Mouse (Mus musculus) retina, postnatal 7 days (tissue): ENCODE measurements around the gene Mettl7a1.
A peak's percentile ranks its signal among the peaks of the same experiment; 100 is the strongest.
"Not testable (repeated sequence)": the region's sequence is repeated elsewhere in the genome, so short reads cannot be mapped to it uniquely, and the experiment has no call there.

Source experiments
- DNase-seq: peaks from one replicate; pipeline ENCODE4 v3.0.0-alpha.2; 2012; ENCODE audit warnings: low read depth, low spot score

The Mettl7a1 gene

GRCm38 (mm10) chr15:100341314-100341980 lies 37.5 kb downstream of the Mettl7a1 start:
- DNase-seq: not testable (repeated sequence)

DNA sequence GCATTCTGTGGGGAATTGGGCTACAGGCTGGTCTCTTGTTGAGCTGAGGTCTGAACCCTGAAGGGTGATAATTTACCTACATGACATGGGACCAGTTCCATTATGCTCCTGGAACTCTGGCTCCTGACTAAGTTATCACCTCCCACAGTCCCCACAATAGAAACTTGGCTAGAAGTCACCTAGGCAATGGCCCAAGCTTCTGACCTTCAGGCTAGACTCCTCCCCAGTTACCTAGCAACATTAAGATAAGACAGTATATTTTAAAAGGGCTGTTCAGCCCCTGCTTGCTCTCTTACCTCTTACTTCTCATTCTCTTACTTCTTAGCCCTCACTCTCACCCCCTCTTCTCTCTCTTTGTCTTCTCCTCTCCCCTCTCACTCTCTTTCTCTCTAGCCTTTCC lies 41.5 kb downstream of the Mettl7a1 start:
- no peak for DNase-seq

DNA sequence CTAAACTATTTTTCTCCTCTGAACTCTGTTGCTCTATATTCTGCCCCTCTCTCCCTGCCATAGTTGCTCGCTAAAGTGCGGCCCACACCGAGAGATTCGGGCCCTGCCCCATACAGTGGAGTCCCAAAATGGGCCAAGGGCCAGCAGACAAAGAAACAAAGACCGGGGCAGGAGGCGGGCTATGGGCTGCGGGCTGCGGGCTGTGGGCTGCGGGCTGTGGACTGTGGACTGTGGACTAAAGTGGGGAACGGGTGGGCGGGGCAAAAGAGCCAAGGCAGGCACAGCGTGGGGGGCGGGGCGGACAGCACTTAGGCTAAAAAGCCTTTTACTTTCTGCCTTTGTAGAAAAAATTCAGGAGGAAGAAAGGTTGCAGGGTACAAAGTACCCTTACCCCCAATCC lies 42.8 kb downstream of the Mettl7a1 start:
- no peak for DNase-seq

GRCm38 (mm10) chr15:100349496-100349895 lies 45.6 kb downstream of the Mettl7a1 start:
- DNase-seq: no peak

- DNase-seq: no peak
Measured at GRCm38 (mm10) chr15:100351501-100352060, 47.6 kb downstream of the Mettl7a1 start.

DNA sequence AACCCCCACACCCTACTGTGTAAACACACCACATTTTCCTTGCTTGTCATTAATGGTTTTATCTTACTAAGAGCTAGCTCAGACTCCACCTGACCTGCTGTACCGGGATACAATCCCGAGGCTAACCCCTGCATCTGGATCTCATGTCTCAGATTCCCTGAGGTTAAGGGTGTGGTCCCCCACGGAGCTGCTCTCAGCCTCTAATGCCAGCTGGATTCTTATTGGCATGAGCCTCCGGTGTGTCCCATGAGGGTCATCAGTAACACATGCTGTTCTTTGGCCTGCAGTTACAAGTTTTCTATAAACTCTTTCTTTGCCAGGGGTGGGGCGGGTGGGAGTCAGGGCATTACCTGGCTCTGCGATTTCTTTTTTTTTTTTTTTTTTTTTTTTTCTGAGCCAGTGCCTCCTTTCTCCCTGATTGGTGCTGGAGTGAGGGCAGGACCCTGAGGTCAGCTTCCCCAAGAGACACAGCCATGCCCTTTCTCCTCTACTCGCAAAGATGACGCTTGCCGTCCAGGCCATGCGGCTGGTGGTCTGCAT lies 48.8 kb downstream of the Mettl7a1 start, which contains the start of the genes Methig1 and Mettl7a2:
Methig1 (plus strand) TSS at position 439 of the 540 bp plus-strand sequence.
Mettl7a2 (plus strand) TSS at position 490 of the 540 bp plus-strand sequence.
- no peak for DNase-seq

- not testable (repeated sequence) for DNase-seq
Measured at GRCm38 (mm10) chr15:100353399-100353798, 49.5 kb downstream of the Mettl7a1 start.

GRCm38 (mm10) chr15:100355876-100356275 lies 51.9 kb downstream of the Mettl7a1 start:
- no peak for DNase-seq

- DNase-seq: no peak
Measured at GRCm38 (mm10) chr15:100364242-100364641, 60.3 kb downstream of the Mettl7a1 start, which contains the start of gene Higd1c. TSS of gene Higd1c (plus strand) at chr15:100364542.

GRCm38 (mm10) chr15:100365967-100366366 lies 62.0 kb downstream of the Mettl7a1 start:
- not testable (repeated sequence) for DNase-seq

GRCm38 (mm10) chr15:100367119-100367518 lies 63.2 kb downstream of the Mettl7a1 start:
- DNase-seq: no peak

GRCm38 (mm10) chr15:100375066-100375465 lies 71.1 kb downstream of the Mettl7a1 start:
- peak; percentile 45 for DNase-seq

DNA sequence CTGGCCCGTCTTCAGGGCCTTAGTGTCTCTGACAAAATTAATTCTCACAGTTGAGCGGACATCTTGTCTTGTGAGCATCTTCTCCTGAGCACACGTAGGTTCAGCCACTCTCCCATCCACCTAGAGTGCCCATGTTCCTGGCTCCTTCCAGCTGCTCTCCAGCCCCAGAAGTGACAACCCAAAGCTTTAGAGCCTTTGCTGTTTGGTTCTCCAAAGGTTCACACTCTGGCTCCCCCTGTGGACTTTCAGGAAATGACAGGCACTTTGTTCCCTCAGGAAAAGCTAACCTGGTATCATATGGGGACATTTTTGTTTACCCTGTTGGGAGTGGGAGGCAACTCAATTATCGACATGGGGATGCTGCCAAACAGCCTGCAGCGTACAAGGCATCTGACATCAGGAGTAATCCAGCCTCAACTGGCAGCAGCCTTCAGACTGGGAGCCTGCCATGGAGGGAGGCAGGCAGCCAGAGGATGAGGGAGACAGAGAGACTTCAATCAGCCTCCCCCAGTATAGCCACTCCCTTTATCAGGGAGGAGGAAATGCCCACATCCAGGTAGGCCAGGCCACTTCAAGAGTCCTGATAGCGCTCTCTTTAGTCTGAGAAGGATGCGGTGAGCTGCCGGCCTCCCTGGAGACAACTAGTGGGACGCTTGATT lies 74.0 kb downstream of the Mettl7a1 start:
- DNase-seq: not testable (repeated sequence)
